Mouse (Mus musculus) hindbrain, postnatal 0 days (tissue): Measurements from ENCODE around the gene Lpcat2. TPM values are rescaled to one million over a fixed set of nuclear protein-coding genes. Genes with fewer than 3 reads are reported as not detected.
A peak's percentile ranks its signal among the peaks of the same experiment; 100 is the strongest.

Experiments
- ATAC-seq: fragments of 200-750 bp; cut with Nextera tagmentation; 2 replicates; pipeline ENCODE4 v1.8.0; 2017; ENCODE audit warnings: mild to moderate bottlenecking, moderate TSS enrichment, moderate library complexity
- DNase-seq: peaks from one replicate; pipeline ENCODE4 v3.0.0-alpha.2; 2015; ENCODE audit warnings: low spot score
- H3K27ac ChIP-seq: fragments of 300-500 bp; sonication (generic); 2 replicates; pipeline ENCODE4 v1.5.1; 2014; ENCODE audit warnings: mild to moderate bottlenecking
- H3K27me3 ChIP-seq: fragments of 300-500 bp; sonication (generic); 2 replicates; pipeline ENCODE4 v1.6.1; 2014; ENCODE audit warnings: low read length, mixed read lengths; ENCODE audit not compliant: insufficient read depth
- H3K36me3 ChIP-seq: fragments of 300-500 bp; sonication (generic); 2 replicates; pipeline ENCODE4 v1.6.1; 2014; ENCODE audit warnings: low read length, mixed read lengths; ENCODE audit not compliant: insufficient read depth
- H3K4me1 ChIP-seq: fragments of 300-500 bp; sonication (generic); 2 replicates; pipeline ENCODE4 v1.6.1; 2014; ENCODE audit warnings: antibody characterized with exemption, low read length, mixed read lengths; ENCODE audit not compliant: insufficient read depth
- H3K4me2 ChIP-seq: fragments of 300-500 bp; sonication (generic); 2 replicates; pipeline ENCODE4 v1.6.1; 2014; ENCODE audit warnings: low read depth, mild to moderate bottlenecking, low read length, moderate library complexity, mixed read lengths
- H3K4me3 ChIP-seq: fragments of 300-500 bp; sonication (generic); 2 replicates; pipeline ENCODE4 v1.5.1; 2014; ENCODE audit warnings: low read length
- H3K9ac ChIP-seq: fragments of 300-500 bp; sonication (generic); replicated peaks from 2 replicates; pipeline ENCODE4 v1.6.1; 2014; ENCODE audit warnings: mild to moderate bottlenecking, low read length, moderate library complexity, mixed read lengths
- H3K9me3 ChIP-seq: fragments of 300-500 bp; sonication (generic); 2 replicates; pipeline ENCODE4 v1.6.1; 2016; ENCODE audit warnings: low read length, mixed read lengths
- CTCF ChIP-seq: IDR thresholded peaks from 2 replicates; pipeline ENCODE4 v1.5.1; 2016; ENCODE audit warnings: antibody characterized with exemption, control low read depth, low read depth
- WGBS: fragments of 180-500 bp; shearing (Covaris S2); extraction: QIAGEN DNeasy Blood & Tissue Kit; methylation state at CpG from one replicate; pipeline ENCODE4 v1.1.7; 2014; 5-methylcytosine and 5-hydroxymethylcytosine counted together
- polyA plus RNA-seq: library from polyadenylated mRNA; unstranded; fragments of >200 nt; fragmentation: Nextera tagmentation; extraction: Ambion mirVana; gene quantifications from 2 replicates; pipeline ENCODE4 v1.2.1, GENCODE M21; 2015
- total RNA-seq: library from RNA; depleted of rRNA; stranded (reverse); fragments of >200 nt; gene quantifications from 2 replicates; pipeline ENCODE4 v1.2.3, GENCODE M21; 2014

The Lpcat2 gene
- total and polyA plus RNA-seq, 2 experiments from 2014 or later, result 10.9 to 12.7 TPM

DNA sequence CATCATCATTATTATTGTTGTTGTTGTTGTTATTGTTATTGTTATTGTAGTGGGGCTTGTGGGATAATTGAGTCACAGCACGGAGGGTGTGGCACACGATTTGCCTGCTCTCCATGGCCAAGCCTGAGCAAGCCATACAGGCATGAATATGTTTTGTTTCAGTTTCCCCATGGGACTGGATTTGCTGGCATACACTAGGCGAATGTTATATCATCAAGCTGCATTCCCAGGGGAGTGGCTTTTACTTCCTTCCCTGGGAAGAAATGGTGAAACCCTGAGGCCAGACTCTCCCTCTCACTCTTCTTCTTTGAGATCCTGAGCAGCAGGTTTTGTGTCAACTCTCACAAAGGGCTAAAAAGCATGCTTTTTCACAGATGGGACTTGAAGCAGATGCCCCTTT is 16.5 kb upstream of the Lpcat2 start:
- WGBS, result 79% methylated on average over 3 of the region's 3 CpGs
- no peaks in the 10 kb centered on the region for H3K36me3 ChIP-seq
- no peak for TF ChIP-seq CTCF
- no peak overlapping the region for H3K4me2 ChIP-seq
- ATAC-seq (no peak), DNase-seq (no peak)
- no peaks in the 10 kb centered on the region for H3K9me3 ChIP-seq
- H3K27me3 ChIP-seq, result no peaks in the 10 kb centered on the region
- H3K4me1 ChIP-seq, result no peaks in the 10 kb centered on the region
- H3K4me3 ChIP-seq, result no peak overlapping the region
- H3K9ac ChIP-seq, result no peak overlapping the region
- H3K27ac ChIP-seq, result no peak overlapping the region

GRCm38 (mm10) chr8:92839161-92839560 is 16.0 kb upstream of the Lpcat2 start:
- WGBS, result 90% methylated on average over 8 of the region's 8 CpGs
- H3K4me3 ChIP-seq, result no peak overlapping the region
- DNase-seq (no peak), ATAC-seq (no peak)
- no peak overlapping the region for H3K4me2 ChIP-seq
- no peaks in the 10 kb centered on the region for H3K4me1 ChIP-seq
- H3K27ac ChIP-seq, result no peak overlapping the region
- no peak overlapping the region for H3K9ac ChIP-seq
- no peaks in the 10 kb centered on the region for H3K27me3 ChIP-seq
- no peaks in the 10 kb centered on the region for H3K9me3 ChIP-seq
- TF ChIP-seq CTCF, result no peak
- no peaks in the 10 kb centered on the region for H3K36me3 ChIP-seq

DNA sequence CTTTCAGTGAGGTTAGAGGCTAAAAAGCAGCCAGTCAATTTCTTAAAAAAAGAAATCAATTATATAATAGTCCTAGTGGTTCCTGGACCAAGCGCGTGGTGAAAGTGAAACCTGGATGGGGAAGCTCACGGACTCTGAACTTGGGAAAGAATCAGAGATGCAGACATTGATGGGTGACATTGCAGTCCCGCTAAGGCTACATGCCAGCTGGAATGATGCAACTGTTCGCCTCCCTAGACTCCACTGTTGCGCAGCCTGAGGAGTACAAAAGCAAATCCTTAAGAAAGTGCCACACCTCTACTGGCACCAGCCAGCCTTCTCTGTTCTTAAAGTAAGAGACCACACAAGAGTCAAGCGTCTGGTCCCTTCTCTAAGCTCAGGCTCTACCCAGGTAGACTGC is 15.3 kb upstream of the Lpcat2 start:
- Histone ChIP-seq H3K4me1 (no peaks in the 10 kb centered on the region), H3K9ac (no peak overlapping the region), H3K27me3 (no peaks in the 10 kb centered on the region), H3K4me2 (no peak overlapping the region), H3K9me3 (no peaks in the 10 kb centered on the region), H3K27ac (no peak overlapping the region), H3K36me3 (no peaks in the 10 kb centered on the region), H3K4me3 (no peak overlapping the region)
- 88% methylated on average over 7 of the region's 7 CpGs for WGBS
- TF ChIP-seq CTCF, result no peak
- ATAC-seq (no peak), DNase-seq (no peak)

DNA sequence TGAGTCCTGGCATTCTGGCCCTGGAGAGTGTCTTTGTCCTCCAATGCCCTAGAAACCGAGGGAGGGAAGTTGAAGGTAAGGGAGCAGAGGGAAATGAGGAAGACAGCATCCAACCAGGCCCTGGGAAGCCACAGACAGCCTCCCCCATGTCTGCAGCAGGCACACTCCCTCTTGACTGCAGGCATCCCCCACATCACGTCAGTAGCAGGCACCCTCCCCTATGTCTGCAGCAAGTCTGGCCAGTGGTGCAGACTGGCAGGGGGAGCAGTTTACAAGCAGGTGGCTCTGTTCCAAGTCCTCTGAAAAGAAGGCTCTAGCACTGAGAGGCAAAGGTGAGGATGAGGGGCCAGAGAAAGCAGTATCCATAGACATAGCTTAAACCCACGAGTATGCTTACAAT is 8.5 kb upstream of the Lpcat2 start:
- ATAC-seq (no peak), DNase-seq (peak; percentile 47)
- 0 out of 2 replicates have a peak overlapping the region, but pooled peaks have one; percentile 19 for H3K9ac ChIP-seq
- no peak overlapping the region for H3K4me3 ChIP-seq
- WGBS, result 15% methylated on average over 3 of the region's 3 CpGs
- no peaks in the 10 kb centered on the region for H3K9me3 ChIP-seq
- no peak for TF ChIP-seq CTCF
- 0 out of 2 replicates have a peak overlapping the region, but pooled peaks have one; percentile 21 for H3K4me2 ChIP-seq
- no peaks in the 10 kb centered on the region; the same call in 1 of the 2 replicates for H3K27me3 ChIP-seq
- H3K36me3 ChIP-seq, result no peaks in the 10 kb centered on the region
- H3K27ac ChIP-seq, result no peak overlapping the region
- peaks cover 23% of the 10 kb centered on the region for H3K4me1 ChIP-seq

DNA sequence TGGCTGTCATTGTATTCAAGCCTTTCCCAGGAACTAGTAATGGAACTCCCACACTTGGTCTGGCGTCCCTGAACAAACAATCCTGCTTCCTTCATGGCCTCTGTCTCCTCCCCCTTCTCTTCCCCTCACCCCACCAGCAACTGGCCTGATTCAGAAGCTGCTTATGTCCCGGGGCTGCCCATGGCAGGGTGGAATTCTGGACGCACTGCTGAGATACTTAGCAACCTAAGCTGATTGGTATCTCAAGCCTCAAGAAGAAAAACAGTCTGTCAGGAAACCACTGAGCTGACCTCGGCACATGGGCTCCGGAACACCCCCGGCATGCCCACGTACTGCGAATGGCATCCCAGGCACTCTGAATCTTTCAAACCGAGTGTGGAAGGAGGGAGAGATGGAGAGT is 7.8 kb upstream of the Lpcat2 start:
- Histone ChIP-seq H3K9ac (0 out of 2 replicates have a peak overlapping the region, but pooled peaks have one; percentile 19), H3K4me3 (no peak overlapping the region), H3K27me3 (no peaks in the 10 kb centered on the region; the same call in 1 of the 2 replicates), H3K4me1 (peaks cover 23% of the 10 kb centered on the region), H3K27ac (no peak overlapping the region), H3K4me2 (0 out of 2 replicates have a peak overlapping the region, but pooled peaks have one; percentile 21), H3K36me3 (no peaks in the 10 kb centered on the region), H3K9me3 (no peaks in the 10 kb centered on the region)
- 24% methylated on average over 9 of the region's 9 CpGs for WGBS
- ATAC-seq (0 out of 2 replicates have a peak, but pooled peaks have one; percentile 46), DNase-seq (no peak)
- TF ChIP-seq CTCF, result no peak

DNA sequence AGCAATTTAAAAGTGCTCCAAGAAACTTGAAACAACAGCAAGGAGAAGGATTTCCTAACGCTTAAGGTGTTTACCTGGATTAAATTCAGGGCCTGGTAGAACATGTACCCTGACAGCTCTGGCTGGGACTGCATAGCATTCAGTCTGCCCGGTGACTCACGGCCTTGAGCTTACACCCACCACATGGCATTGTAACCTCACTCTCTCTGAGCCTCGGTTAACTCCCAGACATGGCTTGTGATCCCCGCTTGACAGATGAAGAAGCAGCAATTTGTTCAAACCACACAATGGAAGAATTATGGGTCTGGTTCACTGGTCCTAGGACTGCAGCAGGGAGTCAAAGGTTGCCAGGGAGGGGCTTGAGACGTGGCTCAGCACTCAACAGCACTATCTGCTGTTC is 5.9 kb upstream of the Lpcat2 start:
- TF ChIP-seq CTCF, result no peak
- H3K4me3 ChIP-seq, result no peak overlapping the region
- no peak overlapping the region for H3K27ac ChIP-seq
- no peaks in the 10 kb centered on the region; the same call in 1 of the 2 replicates for H3K27me3 ChIP-seq
- H3K9me3 ChIP-seq, result no peaks in the 10 kb centered on the region
- H3K4me2 ChIP-seq, result no peak overlapping the region
- DNase-seq (no peak), ATAC-seq (no peak)
- H3K36me3 ChIP-seq, result no peaks in the 10 kb centered on the region
- WGBS, result 58% methylated on average over 6 of the region's 6 CpGs
- peaks cover 25% of the 10 kb centered on the region for H3K4me1 ChIP-seq
- no peak overlapping the region for H3K9ac ChIP-seq

DNA sequence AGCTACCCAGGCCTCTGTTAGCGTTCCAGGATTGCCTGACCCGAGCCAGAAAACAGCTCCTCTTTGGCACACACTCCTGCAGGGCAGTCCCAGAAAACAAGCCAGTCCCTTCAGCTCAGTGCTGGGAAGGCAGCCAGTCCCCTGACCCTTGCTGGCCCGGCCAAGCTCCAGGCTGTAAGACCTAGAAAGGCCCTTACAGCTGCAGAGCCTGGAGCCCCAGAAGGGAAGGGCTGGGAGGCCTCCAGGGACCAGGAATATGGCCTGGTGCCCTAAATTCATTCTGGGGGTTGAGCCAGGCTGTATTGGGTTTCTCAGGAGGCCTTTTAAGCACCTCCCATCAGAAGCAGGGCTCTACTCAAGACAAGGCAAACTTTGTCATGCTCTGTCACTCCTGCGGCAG is 4.9 kb upstream of the Lpcat2 start:
- Histone ChIP-seq H3K4me1 (peaks cover 25% of the 10 kb centered on the region), H3K36me3 (no peaks in the 10 kb centered on the region), H3K4me3 (no peak overlapping the region), H3K27ac (peak overlapping the region; percentile 29), H3K9ac (no peak overlapping the region), H3K9me3 (no peaks in the 10 kb centered on the region), H3K4me2 (no peak overlapping the region), H3K27me3 (no peaks in the 10 kb centered on the region; the same call in none of the 2 replicates)
- DNase-seq (peak; percentile 84), ATAC-seq (peak; percentile 94)
- TF ChIP-seq CTCF, result no peak
- 30% methylated on average over 4 of the region's 4 CpGs for WGBS
